Mouse (Mus musculus) liver, embryonic 11.5 days (tissue): Measurements from ENCODE around the gene Dnttip2. TPM values are rescaled to one million over a fixed set of nuclear protein-coding genes. Genes with fewer than 3 reads are reported as not detected.
"Not testable (repeated sequence)": the region's sequence is repeated elsewhere in the genome, so short reads cannot be mapped to it uniquely, and the experiment has no call there.

Source experiments
- ATAC-seq: fragments of 200-750 bp; cut with Nextera tagmentation; replicated peaks from 2 replicates; pipeline ENCODE4 v1.8.0; 2017; ENCODE audit warnings: moderate number of reproducible peaks, mild to moderate bottlenecking, moderate TSS enrichment, moderate library complexity; ENCODE audit not compliant: low FRiP score
- DNase-seq: peaks from one replicate; pipeline ENCODE4 v3.0.0-alpha.2; 2017; ENCODE audit warnings: low spot score
- H3K27ac ChIP-seq: fragments of 300-500 bp; sonication (generic); 2 replicates; pipeline ENCODE4 v1.5.1; 2014; ENCODE audit warnings: mild to moderate bottlenecking, low read depth, low read length, control low read depth
- H3K27me3 ChIP-seq: fragments of 300-500 bp; sonication (generic); replicated peaks from 2 replicates; pipeline ENCODE4 v1.6.1; 2014; ENCODE audit warnings: low read length, mixed read lengths; ENCODE audit not compliant: control insufficient read depth, insufficient read depth
- H3K36me3 ChIP-seq: fragments of 300-500 bp; sonication (generic); 2 replicates; pipeline ENCODE4 v1.6.1; 2014; ENCODE audit warnings: mild to moderate bottlenecking, low read length, moderate library complexity, mixed read lengths; ENCODE audit not compliant: control insufficient read depth, insufficient read depth
- H3K4me1 ChIP-seq: fragments of 300-500 bp; sonication (generic); replicated peaks from 2 replicates; pipeline ENCODE4 v1.6.1; 2014; ENCODE audit warnings: low read length, mixed read lengths; ENCODE audit not compliant: control insufficient read depth, insufficient read depth
- H3K4me2 ChIP-seq: fragments of 300-500 bp; sonication (generic); 2 replicates; pipeline ENCODE4 v1.6.1; 2014; ENCODE audit warnings: mild to moderate bottlenecking, control low read depth, moderate library complexity
- H3K4me3 ChIP-seq: fragments of 300-500 bp; sonication (generic); 2 replicates; pipeline ENCODE4 v1.5.1; 2014; ENCODE audit warnings: low read depth, low read length, control low read depth
- H3K9ac ChIP-seq: fragments of 300-500 bp; sonication (generic); 2 replicates; pipeline ENCODE4 v1.6.1; 2014; ENCODE audit warnings: low read depth, low read length, control low read depth
- H3K9me3 ChIP-seq: fragments of 300-500 bp; sonication (generic); 2 replicates; pipeline ENCODE4 v1.6.1; 2016; ENCODE audit warnings: low read length, inconsistent platforms, mixed read lengths; ENCODE audit not compliant: control insufficient read depth
- WGBS: fragments of 180-500 bp; shearing (Covaris S2); extraction: QIAGEN DNeasy Blood & Tissue Kit; methylation state at CpG from one replicate; pipeline ENCODE4 v1.1.7; 2014; 5-methylcytosine and 5-hydroxymethylcytosine counted together
- polyA plus RNA-seq: library from polyadenylated mRNA; unstranded; fragments of >200 nt; fragmentation: Nextera tagmentation; extraction: Ambion mirVana; gene quantifications from 2 replicates; pipeline ENCODE4 v1.2.1, GENCODE M21; 2014

Dnttip2 gene
- polyA plus RNA-seq, 1 experiment from 2014 or later = 93.7 TPM

GRCm38 (mm10) chr3:122275111-122275510, 923 bp downstream of the Dnttip2 start:
- ATAC-seq (no peak), DNase-seq (no peak)
- Histone ChIP-seq H3K9me3 (no peaks in the 10 kb centered on the region), H3K9ac (peak overlapping the region; percentile 98), H3K27ac (no peak overlapping the region), H3K4me1 (peaks cover 39% of the 10 kb centered on the region), H3K36me3 (peaks cover 36% of the 10 kb centered on the region; the same call in 1 of the 2 replicates), H3K4me3 (peak overlapping the region; percentile 97), H3K27me3 (no peaks in the 10 kb centered on the region), H3K4me2 (peak overlapping the region; percentile 83)
- 75% methylated on average over 10 of the region's 10 CpGs for WGBS

- H3K36me3 ChIP-seq = peaks cover 21% of the 10 kb centered on the region
- 61% methylated on average over 5 of the region's 5 CpGs for WGBS
- H3K4me3 ChIP-seq = no peak overlapping the region
- H3K9ac ChIP-seq = no peak overlapping the region
- no peak for ATAC-seq
- no peak overlapping the region for H3K27ac ChIP-seq
- no peaks in the 10 kb centered on the region for H3K9me3 ChIP-seq
- peaks cover 4% of the 10 kb centered on the region; the same call in 1 of the 2 replicates for H3K4me1 ChIP-seq
- no peak for DNase-seq
- no peak overlapping the region for H3K4me2 ChIP-seq
- no peaks in the 10 kb centered on the region for H3K27me3 ChIP-seq
Measured at GRCm38 (mm10) chr3:122287195-122287594, 13.0 kb downstream of the Dnttip2 start.

- 85% methylated on average over 5 of the region's 5 CpGs for WGBS
- Histone ChIP-seq H3K9me3 (no peaks in the 10 kb centered on the region), H3K9ac (no peak overlapping the region), H3K27ac (no peak overlapping the region), H3K4me1 (peaks cover 5% of the 10 kb centered on the region; the same call in 1 of the 2 replicates), H3K36me3 (peaks cover 12% of the 10 kb centered on the region; the same call in 1 of the 2 replicates), H3K27me3 (no peaks in the 10 kb centered on the region), H3K4me2 (no peak overlapping the region), H3K4me3 (no peak overlapping the region)
- DNase-seq (no peak), ATAC-seq (no peak)
Measured at GRCm38 (mm10) chr3:122288613-122289195, 14.5 kb downstream of the Dnttip2 start.

GRCm38 (mm10) chr3:122289344-122289743, 15.2 kb downstream of the Dnttip2 start:
- H3K27me3 ChIP-seq, DNase-seq, H3K36me3 ChIP-seq, H3K4me1 ChIP-seq, ATAC-seq, H3K4me2 ChIP-seq, H3K4me3 ChIP-seq, H3K9me3 ChIP-seq, H3K9ac ChIP-seq, H3K27ac ChIP-seq: not testable (repeated sequence)
- 78% methylated on average over 4 of the region's 4 CpGs for WGBS

GRCm38 (mm10) chr3:122290696-122291095, 16.5 kb downstream of the Dnttip2 start:
- WGBS = 51% methylated on average over 7 of the region's 7 CpGs
- ATAC-seq (no peak), DNase-seq (no peak)
- Histone ChIP-seq H3K9me3 (no peaks in the 10 kb centered on the region), H3K4me3 (no peak overlapping the region), H3K36me3 (peaks cover under 1% of the 10 kb centered on the region; the same call in 1 of the 2 replicates), H3K9ac (no peak overlapping the region), H3K4me1 (peaks cover 10% of the 10 kb centered on the region), H3K4me2 (no peak overlapping the region), H3K27me3 (no peaks in the 10 kb centered on the region), H3K27ac (no peak overlapping the region)

- H3K9ac ChIP-seq = no peak overlapping the region
- peak overlapping the region; percentile 77; the same call in 1 of the 2 replicates for H3K4me3 ChIP-seq
- H3K27ac ChIP-seq = peak overlapping the region; percentile 22; the same call in 1 of the 2 replicates
- H3K27me3 ChIP-seq = no peaks in the 10 kb centered on the region
- H3K9me3 ChIP-seq = no peaks in the 10 kb centered on the region
- peak overlapping the region; percentile 81; the same call in 1 of the 2 replicates for H3K4me2 ChIP-seq
- peaks cover 10% of the 10 kb centered on the region for H3K4me1 ChIP-seq
- ATAC-seq (no peak), DNase-seq (no peak)
- no peaks in the 10 kb centered on the region for H3K36me3 ChIP-seq
- 51% methylated on average over 12 of the region's 12 CpGs for WGBS
Measured at GRCm38 (mm10) chr3:122291828-122292227, 17.6 kb downstream of the Dnttip2 start.

- no peaks in the 10 kb centered on the region for H3K9me3 ChIP-seq
- H3K9ac ChIP-seq = peak overlapping the region; percentile 82
- 9% methylated on average over 54 of the region's 54 CpGs for WGBS
- ATAC-seq = peak; percentile 88
- peaks cover 10% of the 10 kb centered on the region for H3K4me1 ChIP-seq
- no peaks in the 10 kb centered on the region for H3K27me3 ChIP-seq
- peak; percentile 98 for DNase-seq
- no peaks in the 10 kb centered on the region for H3K36me3 ChIP-seq
- peak overlapping the region; percentile 77 for H3K4me3 ChIP-seq
- peak overlapping the region; percentile 81 for H3K4me2 ChIP-seq
- peak overlapping the region; percentile 33 for H3K27ac ChIP-seq
Measured at GRCm38 (mm10) chr3:122292300-122293222, 18.4 kb downstream of the Dnttip2 start.

- Histone ChIP-seq H3K27me3 (no peaks in the 10 kb centered on the region), H3K9ac (peak overlapping the region; percentile 82), H3K9me3 (no peaks in the 10 kb centered on the region), H3K36me3 (no peaks in the 10 kb centered on the region), H3K4me3 (peak overlapping the region; percentile 77), H3K4me2 (peak overlapping the region; percentile 81), H3K27ac (peak overlapping the region; percentile 33), H3K4me1 (peaks cover 10% of the 10 kb centered on the region)
- DNase-seq = no peak
- WGBS = under 1% methylated on average over 102 of the region's 105 CpGs
- peak; percentile 82 for ATAC-seq
Measured at GRCm38 (mm10) chr3:122293223-122293953, 19.2 kb downstream of the Dnttip2 start.
